Mouse (Mus musculus) heart, postnatal 14 days (tissue): ENCODE measurements at regions not wholly inside any gene's neighbourhood (a gene's known extent, or its start where the extent isn't known, plus 50 kb on each side); places are given as distances from the start of the nearest gene placed in this dataset.
A peak's percentile ranks its signal among the peaks of the same experiment; 100 is the strongest.
"Not testable (repeated sequence)": the region's sequence is repeated elsewhere in the genome, so short reads cannot be mapped to it uniquely, and the experiment has no call there.

Source experiments
- DNase-seq, 2 experiments: peaks; one replicate each; pipeline ENCODE4 v3.0.0; 2021 to 2022
- intact Hi-C: fragments of 180-260 bp; cut with DNase I; formaldehyde crosslinking; loops from one replicate; pipeline ENCODE4 v1.15.1; 2025

- intact Hi-C loops: no loop called here
- DNase-seq: no peak
These were observed 145.7 kb upstream of the Zfp960 start for GRCm38 (mm10) chr17:16918191-16918590.

GRCm38 (mm10) chr17:16926200-16926599, 137.7 kb upstream of the Zfp960 start:
- DNase-seq: no peak
- intact Hi-C loops: no loop called here

- peak; percentile 84 to 89 for DNase-seq
- intact Hi-C loops: not testable (repeated sequence)
These were observed 112.6 kb upstream of the Zfp960 start for GRCm38 (mm10) chr17:16951092-16952016.

GRCm38 (mm10) chr17:16952146-16952545, 111.8 kb upstream of the Zfp960 start:
- intact Hi-C loops, DNase-seq: not testable (repeated sequence)

GRCm38 (mm10) chr17:16997241-16997640, 66.7 kb upstream of the Zfp960 start:
- intact Hi-C loops, DNase-seq: not testable (repeated sequence)

GRCm38 (mm10) chr17:17004632-17005265, 59.2 kb upstream of the Zfp960 start:
- DNase-seq: peak; percentile 77 to 85
- intact Hi-C loops: not testable (repeated sequence)

GRCm38 (mm10) chr17:17005267-17005666, 58.6 kb upstream of the Zfp960 start:
- intact Hi-C loops: not testable (repeated sequence)
- peak in 1 of 2 experiments; percentile 5 for DNase-seq
